Mouse (Mus musculus) right cerebral cortex, adult 2 months (tissue): ENCODE measurements around the gene Eif6.
A peak's percentile ranks its signal among the peaks of the same experiment; 100 is the strongest.

ENCODE experiments used
- DNase-seq, 2 experiments: peaks; one replicate each; pipeline ENCODE4 v3.0.0; 2021 to 2022; ENCODE audit warnings: low spot score in 2 of 2

The Eif6 gene

DNA sequence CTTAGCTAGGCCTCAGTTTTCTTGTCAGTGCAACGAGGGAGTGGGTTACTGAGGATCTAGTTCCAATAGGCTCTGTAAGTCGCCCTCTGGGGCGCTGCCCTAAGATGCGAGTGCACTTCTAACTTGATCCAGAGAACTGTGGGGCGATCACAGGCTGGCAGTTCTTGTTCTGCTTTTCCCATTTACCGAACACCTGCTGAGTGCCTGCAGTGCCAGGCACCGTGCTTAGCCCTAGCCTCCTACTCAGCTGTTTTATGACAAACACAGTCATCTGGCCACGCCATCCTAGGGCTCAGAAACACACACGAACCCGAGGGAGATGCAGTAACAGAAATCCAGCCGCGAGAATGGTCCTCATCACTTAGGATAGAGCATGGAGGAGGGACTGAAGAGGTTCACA is 33.8 kb downstream of the Eif6 start:
- no peak for DNase-seq

DNA sequence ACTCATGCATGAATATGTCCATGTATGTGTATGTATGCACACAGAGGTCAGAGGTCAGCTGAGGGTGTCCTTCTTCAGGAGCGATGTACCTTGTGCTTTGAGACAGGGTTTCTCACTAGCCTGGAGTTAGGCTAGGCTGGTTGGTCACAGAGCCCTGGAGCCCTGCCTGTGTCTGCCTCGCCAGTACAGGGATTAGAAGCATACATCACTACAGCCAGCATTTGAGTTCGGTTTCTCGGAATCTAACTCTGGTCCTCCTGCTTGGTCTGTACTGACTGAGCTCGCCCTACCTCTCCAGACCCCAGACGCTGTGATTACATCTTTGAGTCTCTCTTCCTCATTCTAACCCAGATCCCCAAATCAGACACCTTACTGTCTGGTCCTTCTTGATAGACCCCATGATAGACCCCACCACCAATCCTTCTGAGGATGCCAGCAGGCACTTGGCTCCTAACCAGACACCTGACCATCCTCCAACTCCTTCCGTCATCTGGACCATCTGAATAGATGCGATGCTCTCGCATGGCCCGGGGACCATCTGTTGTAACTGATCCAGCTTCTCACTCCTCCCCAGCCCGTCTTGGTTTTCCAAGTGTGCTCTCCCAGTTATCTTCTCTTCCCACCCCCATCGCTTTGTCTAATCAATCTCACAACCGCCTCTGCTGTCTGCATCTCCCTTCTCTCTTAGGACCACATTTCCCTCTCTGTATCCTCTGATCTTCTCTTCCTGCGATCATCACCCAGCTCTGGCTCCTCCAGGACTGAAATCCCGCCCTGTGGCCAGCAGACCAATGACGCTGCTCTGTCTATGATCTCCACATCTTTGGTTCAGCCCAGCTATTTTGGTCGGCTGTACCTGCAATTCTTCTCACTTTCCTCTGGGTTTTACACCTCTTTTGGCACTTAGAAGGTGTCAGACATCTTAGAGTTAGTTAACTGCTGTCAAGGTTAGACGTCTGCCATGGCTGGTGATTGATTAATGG is 38.5 kb downstream of the Eif6 start:
- no peak for DNase-seq

DNA sequence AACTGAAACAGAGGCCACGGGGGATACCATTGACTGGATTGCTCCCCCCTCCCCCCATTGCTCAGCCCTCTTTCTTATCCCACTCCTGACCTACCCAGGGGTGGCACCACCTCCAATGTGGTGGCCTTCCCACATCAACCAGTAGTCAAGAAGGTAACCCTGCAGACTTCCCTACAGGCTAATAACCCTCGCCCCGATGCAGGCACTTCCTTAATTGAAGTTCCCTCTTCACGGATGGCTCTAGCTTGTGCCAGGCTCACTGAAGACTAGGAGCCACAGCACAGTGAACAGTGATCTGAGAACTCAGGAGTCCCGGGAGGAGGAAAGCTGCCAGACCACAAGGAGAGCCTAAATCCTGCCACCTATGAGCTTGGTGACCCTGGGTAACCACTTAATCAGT is 39.8 kb downstream of the Eif6 start:
- no peak for DNase-seq

DNA sequence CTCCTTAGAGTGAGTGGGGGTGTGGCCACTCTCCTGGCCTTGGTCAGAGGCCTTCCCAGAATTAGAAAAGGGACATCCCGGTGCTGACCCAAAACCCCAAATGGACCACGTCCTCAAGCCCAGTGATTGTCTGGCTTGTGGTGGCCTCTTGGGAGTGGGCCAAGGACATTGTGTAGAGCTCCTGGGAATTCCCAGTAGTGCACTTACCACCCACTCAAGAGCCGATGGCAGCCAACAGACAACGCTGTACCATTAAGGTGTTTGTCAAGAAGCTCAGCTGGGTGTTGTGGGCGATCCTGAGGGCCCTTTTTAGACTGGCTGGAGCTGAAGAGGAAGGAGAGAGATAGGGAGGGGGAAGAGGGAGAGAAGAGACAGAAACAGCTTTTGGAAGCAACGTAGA is 42.2 kb downstream of the Eif6 start:
- peak; percentile 67 to 72 for DNase-seq

DNA sequence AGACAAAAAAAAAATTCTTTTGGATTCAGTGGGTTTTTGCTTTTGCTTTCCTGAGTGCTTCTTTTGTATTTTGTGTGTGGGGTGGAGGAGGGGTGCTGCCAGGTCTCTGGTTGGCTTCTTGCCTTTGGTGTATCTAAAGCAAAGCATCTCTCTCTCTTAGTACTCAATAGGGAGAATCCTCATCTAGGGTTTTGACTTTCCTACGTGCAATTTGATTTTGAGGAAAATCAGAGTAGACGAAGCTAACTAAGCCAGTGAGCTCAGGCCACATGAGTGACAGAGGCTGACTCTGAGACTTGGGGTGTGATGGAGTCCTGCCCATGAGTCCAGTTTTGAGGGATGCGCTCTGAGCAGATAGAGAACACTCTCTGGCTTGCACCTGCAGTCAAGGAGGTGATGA is 47.2 kb downstream of the Eif6 start:
- DNase-seq, result no peak

DNA sequence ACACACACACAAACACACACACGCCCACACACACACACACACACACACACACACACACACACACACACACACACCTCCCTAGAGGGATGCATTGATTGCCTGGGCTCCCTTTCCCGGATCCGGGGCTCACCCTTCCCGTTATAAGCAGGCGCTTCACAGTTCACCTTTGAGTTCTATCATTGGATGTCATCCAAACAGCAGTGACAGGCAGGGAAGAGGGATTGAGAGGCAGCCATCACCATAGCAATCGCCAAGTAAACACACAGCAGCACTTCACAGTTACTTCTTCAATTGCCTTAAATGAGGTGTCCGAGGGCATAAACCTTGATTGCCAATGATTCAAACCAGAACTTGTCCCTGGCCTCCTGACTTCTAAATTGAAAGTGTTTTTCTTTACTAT is 47.7 kb downstream of the Eif6 start:
- DNase-seq, result no peak

DNA sequence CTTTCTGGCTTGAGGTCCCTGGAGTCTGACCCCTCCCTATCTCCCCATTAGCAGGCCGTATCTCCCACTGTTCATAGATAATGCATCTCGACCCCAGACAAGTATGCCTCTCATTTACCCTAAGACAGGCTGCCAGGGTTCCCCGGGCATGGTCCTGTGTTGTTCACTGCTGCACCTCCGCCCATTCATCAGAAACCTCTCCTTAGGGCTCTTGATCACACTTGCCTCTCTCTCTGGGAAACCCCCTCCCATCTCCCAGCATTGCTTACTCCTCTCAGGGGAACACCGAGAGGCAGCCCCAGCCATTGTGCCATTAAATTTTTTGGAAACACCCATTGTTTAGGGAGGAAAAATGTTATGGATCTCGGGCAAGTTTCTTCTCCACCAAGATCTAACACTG is 48.7 kb downstream of the Eif6 start:
- no peak for DNase-seq

DNA sequence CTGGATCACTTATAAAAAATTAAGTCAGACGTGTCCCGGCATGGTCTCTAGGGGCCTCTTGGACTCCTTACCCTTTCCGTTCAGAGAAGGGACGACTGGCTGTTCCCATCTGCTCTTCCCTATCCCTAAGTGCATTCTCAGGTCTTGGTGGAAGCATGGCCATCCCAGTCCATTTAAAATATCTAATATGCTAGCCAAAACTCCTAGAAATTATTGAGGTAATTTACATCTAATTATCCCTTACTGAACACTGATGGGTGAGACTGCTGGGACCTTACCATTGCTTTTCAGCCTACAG is 49.1 kb downstream of the Eif6 start:
- DNase-seq, result no peak

DNA sequence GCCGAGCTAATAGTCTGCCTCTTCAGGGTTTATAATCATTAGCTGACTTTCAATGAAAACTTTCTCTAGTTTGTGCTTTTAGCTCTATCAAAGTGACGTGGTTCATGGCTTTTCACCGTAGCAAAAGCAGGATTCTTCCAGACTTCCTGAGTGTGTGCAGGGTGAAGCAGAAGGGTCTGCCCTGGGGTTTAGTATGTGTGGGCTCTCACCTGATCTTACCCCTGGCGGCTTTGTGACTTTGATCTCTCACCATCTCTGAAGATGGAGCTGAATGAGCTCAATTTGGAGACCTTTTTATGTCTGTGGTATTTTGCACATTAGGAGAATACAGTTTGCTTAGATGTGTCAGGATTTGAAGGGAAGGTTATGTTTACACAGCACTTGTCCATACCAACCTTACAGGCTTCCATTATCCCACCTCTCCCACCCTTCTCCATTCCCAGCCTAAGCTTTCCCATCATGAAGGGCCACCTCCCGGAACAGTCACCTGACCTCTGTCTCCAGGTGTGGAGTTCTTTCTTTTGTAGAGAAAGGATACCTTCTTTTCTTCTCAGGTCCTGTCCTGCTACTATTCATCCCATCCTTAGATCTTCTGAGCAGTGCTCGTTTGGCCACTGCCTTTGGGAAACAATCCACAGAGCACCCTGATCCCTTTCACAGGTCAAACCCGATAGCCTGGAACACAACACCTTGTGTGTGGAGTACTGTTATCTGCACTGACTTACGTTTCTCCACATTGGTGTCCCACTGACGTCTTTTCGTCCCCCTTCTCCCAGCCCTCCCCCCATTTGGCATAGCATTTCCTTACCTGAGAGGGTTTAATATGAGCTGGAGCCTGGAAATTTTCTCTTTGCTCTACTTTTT is 49.7 kb downstream of the Eif6 start:
- DNase-seq, result no peak

DNA sequence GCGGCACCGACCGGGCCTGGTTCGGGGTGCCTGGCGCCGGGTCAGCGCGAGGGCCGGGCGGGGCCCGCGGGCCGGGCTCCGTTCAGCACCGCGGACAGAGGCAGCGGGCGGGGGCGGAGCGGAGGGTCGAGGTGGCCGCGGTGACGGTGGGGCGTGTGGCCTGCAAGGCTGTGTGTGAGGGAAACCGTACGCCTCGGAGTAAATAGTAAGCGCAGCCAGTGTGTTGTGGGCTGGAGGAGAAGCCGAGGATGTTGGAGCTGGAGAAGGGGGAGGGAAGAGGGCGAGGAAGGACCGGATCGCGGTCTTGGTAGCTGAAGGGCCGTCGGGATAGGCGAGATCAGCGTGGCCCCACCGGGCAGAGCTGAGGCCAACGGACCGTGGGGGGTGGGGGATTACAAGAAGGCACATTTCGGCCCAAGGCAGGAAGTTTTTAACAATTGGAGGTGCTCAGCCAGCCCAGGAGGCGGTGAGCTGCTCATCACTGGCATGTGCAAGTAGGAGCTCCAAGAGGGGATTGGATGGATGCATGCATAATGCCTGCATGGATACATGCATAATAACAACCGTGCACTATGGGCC is 51.0 kb downstream of the Eif6 start:
- peak; percentile 44 for DNase-seq

DNA sequence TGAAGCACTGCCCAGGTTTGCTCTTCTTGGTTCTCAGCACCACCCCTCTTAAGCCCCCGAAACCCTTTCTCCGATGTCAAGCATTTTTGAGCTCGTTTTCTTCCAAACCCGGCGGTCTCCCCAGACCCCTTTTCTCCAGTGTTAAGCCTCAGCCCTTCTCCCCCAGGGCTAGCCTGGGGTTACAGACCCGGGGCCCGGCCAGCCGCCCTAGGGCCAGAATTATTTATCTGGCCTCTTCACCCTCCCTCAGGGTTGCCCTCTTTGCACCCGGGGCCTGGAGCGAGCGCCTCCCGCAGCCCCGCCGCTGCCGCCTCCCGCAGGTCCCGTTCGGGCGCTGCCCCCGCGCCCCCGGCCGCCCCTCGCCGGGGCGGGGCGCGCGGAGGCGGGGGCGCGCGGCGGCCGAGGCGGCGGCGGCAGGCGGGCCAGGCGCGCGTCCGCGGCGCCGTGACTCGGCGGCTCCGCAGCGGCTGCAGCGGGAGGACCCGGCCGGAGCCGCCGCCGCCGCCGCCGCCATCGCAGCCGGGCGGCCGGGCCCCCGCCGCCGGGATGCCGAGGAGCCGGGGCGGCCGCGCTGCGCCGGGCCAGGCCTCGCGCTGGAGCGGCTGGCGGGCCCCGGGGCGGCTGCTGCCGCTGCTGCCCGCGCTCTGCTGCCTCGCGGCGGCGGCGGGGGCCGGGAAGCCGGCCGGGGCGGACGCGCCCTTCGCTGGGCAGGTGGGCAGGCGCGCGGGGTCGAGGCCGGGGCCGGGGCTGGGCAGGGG is 51.6 kb downstream of the Eif6 start, which contains the start of gene Mmp24:
TSS of gene Mmp24 (plus strand) at position 416 of the 758 bp plus-strand sequence.
- no peak for DNase-seq

DNA sequence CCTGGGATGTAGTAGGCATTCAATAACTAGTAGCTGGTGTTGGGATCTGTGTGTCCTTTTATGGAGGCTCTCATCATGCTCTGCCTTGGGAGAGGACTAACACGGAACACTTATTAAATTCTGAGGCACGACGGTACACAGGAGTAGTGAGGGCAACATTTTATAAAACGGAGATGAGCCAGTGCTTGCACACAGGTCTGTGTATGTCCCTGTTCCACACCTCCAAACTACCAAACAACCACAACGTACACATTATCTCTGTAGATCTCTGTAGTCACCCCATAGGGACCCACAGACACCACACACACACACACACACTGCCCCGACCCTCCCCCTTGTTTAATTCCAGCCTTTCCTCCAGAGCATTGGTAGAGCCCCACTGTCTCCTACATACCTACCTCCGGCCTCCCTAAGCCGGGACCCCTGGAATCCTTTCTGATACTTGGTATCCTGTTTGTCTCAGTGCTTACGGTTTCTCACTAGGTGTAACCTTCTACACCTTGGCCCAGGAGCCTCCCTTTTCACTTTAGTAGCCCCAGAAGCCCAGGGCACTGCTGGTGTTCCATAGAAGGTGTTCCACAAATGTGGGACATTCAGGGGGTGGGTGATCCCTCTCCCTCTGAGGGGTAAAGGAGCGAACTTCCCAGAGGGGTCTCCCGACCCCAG is 52.3 kb downstream of the Eif6 start:
- DNase-seq, result no peak

DNA sequence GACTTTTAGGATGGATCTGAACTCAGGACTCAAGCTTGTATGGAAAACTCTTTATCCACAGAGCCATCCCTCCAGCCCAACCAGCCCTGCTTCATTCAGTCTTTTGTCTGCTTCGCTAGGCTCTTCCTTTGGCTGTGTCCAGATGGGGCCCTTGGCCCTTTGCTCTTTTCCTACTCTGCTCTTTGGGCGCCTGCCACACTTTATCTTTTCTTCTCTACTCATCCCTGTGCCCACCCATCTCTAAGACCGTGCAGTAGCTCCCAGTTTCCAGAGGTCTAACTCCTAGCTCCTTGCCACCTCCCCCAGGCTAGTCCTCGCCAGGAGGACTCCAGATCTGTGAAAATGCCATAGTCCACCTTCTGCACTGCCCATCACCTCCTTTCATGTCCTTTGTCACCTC is 53.1 kb downstream of the Eif6 start:
- no peak for DNase-seq
